Mouse (Mus musculus) midbrain, embryonic 16.5 days (tissue): ENCODE results near the gene Lamb3. TPM values are rescaled to one million over a fixed set of nuclear protein-coding genes. Genes with fewer than 3 reads are reported as not detected.

ENCODE experiments used
- ATAC-seq: fragments of 200-750 bp; cut with Nextera tagmentation; 2 replicates; pipeline ENCODE4 v1.8.0; 2017; ENCODE audit warnings: moderate TSS enrichment
- H3K27ac ChIP-seq: fragments of 300-500 bp; sonication (generic); 2 replicates; pipeline ENCODE4 v1.5.1; 2014; ENCODE audit warnings: mild to moderate bottlenecking, low read length, mixed read lengths
- H3K27me3 ChIP-seq: fragments of 300-500 bp; sonication (generic); 2 replicates; pipeline ENCODE4 v1.6.1; 2014; ENCODE audit warnings: low read depth, low read length, mixed read lengths; ENCODE audit not compliant: control insufficient read depth, insufficient read depth
- H3K36me3 ChIP-seq: fragments of 300-500 bp; sonication (generic); 2 replicates; pipeline ENCODE4 v1.6.1; 2014; ENCODE audit warnings: mild to moderate bottlenecking, low read length, moderate library complexity, mixed read lengths; ENCODE audit not compliant: control insufficient read depth, insufficient read depth
- H3K4me1 ChIP-seq: fragments of 300-500 bp; sonication (generic); 2 replicates; pipeline ENCODE4 v1.6.1; 2014; ENCODE audit warnings: mild to moderate bottlenecking, low read length, mixed read lengths; ENCODE audit not compliant: control insufficient read depth, insufficient read depth
- H3K4me2 ChIP-seq: fragments of 300-500 bp; sonication (generic); 2 replicates; pipeline ENCODE4 v1.6.1; 2014; ENCODE audit warnings: mild to moderate bottlenecking, low read length, mixed read lengths
- H3K4me3 ChIP-seq: fragments of 300-500 bp; sonication (generic); 2 replicates; pipeline ENCODE4 v1.5.1; 2014; ENCODE audit warnings: low read depth, mild to moderate bottlenecking, low read length, moderate library complexity, mixed read lengths
- H3K9ac ChIP-seq: fragments of 300-500 bp; sonication (generic); 2 replicates; pipeline ENCODE4 v1.6.1; 2014; ENCODE audit warnings: low read depth, low read length, mixed read lengths
- H3K9me3 ChIP-seq: fragments of 300-500 bp; sonication (generic); replicated peaks from 2 replicates; pipeline ENCODE4 v1.6.1; 2014; ENCODE audit warnings: mild to moderate bottlenecking, low read length, mixed read lengths; ENCODE audit not compliant: control insufficient read depth, poor library complexity, severe bottlenecking
- WGBS: fragments of 180-500 bp; shearing (Covaris S2); extraction: QIAGEN DNeasy Blood & Tissue Kit; methylation state at CpG from one replicate; pipeline ENCODE4 v1.1.7; 2014; 5-methylcytosine and 5-hydroxymethylcytosine counted together
- polyA plus RNA-seq: library from polyadenylated mRNA; unstranded; fragments of >200 nt; fragmentation: Nextera tagmentation; extraction: Ambion mirVana; gene quantifications from 2 replicates; pipeline ENCODE4 v1.2.1, GENCODE M21; 2015

The Lamb3 gene
- polyA plus RNA-seq, 1 experiment from 2014 or later: 0.75 TPM

GRCm38 (mm10) chr1:193380877-193381276 is 173.4 kb downstream of the Lamb3 start:
- H3K36me3 ChIP-seq: no peaks in the 10 kb centered on the region
- no peak overlapping the region for H3K4me2 ChIP-seq
- ATAC-seq: no peak
- no peak overlapping the region for H3K9ac ChIP-seq
- no peak overlapping the region for H3K27ac ChIP-seq
- no peak overlapping the region for H3K4me3 ChIP-seq
- WGBS: 87% methylated on average over 5 of the region's 5 CpGs
- no peaks in the 10 kb centered on the region for H3K27me3 ChIP-seq
- 0 out of 2 replicates have a peak, but pooled peaks cover 4% of the 10 kb centered on the region for H3K4me1 ChIP-seq
- H3K9me3 ChIP-seq: no peaks in the 10 kb centered on the region

- peak; percentile 6; the same call in 1 of the 2 replicates for ATAC-seq
- Histone ChIP-seq H3K36me3 (no peaks in the 10 kb centered on the region), H3K9ac (0 out of 2 replicates have a peak overlapping the region, but pooled peaks have one; percentile 39), H3K27ac (no peak overlapping the region), H3K27me3 (no peaks in the 10 kb centered on the region), H3K9me3 (no peaks in the 10 kb centered on the region), H3K4me3 (no peak overlapping the region), H3K4me2 (peak overlapping the region; percentile 42), H3K4me1 (peaks cover 10% of the 10 kb centered on the region; the same call in 1 of the 2 replicates)
- 23% methylated on average over 11 of the region's 11 CpGs for WGBS
These were observed 174.3 kb downstream of the Lamb3 start for GRCm38 (mm10) chr1:193381597-193382404.

- ATAC-seq: peak; percentile 44; the same call in 1 of the 2 replicates
- no peaks in the 10 kb centered on the region for H3K9me3 ChIP-seq
- peak overlapping the region; percentile 2; the same call in 1 of the 2 replicates for H3K4me3 ChIP-seq
- WGBS: 3% methylated on average over 8 of the region's 8 CpGs
- peak overlapping the region; percentile 42 for H3K4me2 ChIP-seq
- H3K36me3 ChIP-seq: no peaks in the 10 kb centered on the region
- no peak overlapping the region for H3K27ac ChIP-seq
- H3K4me1 ChIP-seq: peaks cover 11% of the 10 kb centered on the region; the same call in 1 of the 2 replicates
- H3K27me3 ChIP-seq: no peaks in the 10 kb centered on the region
- no peak overlapping the region for H3K9ac ChIP-seq
These were observed 174.9 kb downstream of the Lamb3 start for GRCm38 (mm10) chr1:193382435-193382834.

GRCm38 (mm10) chr1:193382841-193383462 is 175.5 kb downstream of the Lamb3 start:
- no peaks in the 10 kb centered on the region for H3K36me3 ChIP-seq
- H3K9me3 ChIP-seq: no peaks in the 10 kb centered on the region
- no peak for ATAC-seq
- no peak overlapping the region for H3K9ac ChIP-seq
- peak overlapping the region; percentile 2; the same call in 1 of the 2 replicates for H3K4me3 ChIP-seq
- 5% methylated on average over 8 of the region's 8 CpGs for WGBS
- H3K27ac ChIP-seq: no peak overlapping the region
- H3K27me3 ChIP-seq: no peaks in the 10 kb centered on the region
- H3K4me2 ChIP-seq: peak overlapping the region; percentile 42
- peaks cover 11% of the 10 kb centered on the region; the same call in 1 of the 2 replicates for H3K4me1 ChIP-seq

GRCm38 (mm10) chr1:193386136-193386535 is 178.6 kb downstream of the Lamb3 start:
- Histone ChIP-seq H3K27me3 (no peaks in the 10 kb centered on the region), H3K4me2 (no peak overlapping the region), H3K4me1 (peaks cover 24% of the 10 kb centered on the region; the same call in 1 of the 2 replicates), H3K36me3 (no peaks in the 10 kb centered on the region), H3K9me3 (no peaks in the 10 kb centered on the region), H3K9ac (no peak overlapping the region), H3K4me3 (no peak overlapping the region), H3K27ac (peak overlapping the region; percentile 60; the same call in 1 of the 2 replicates)
- under 1% methylated on average over 5 of the region's 5 CpGs for WGBS
- peak; percentile 20 for ATAC-seq

GRCm38 (mm10) chr1:193387241-193387640 is 179.7 kb downstream of the Lamb3 start:
- WGBS: 51% methylated on average over 2 of the region's 2 CpGs
- no peaks in the 10 kb centered on the region for H3K36me3 ChIP-seq
- no peak overlapping the region for H3K4me3 ChIP-seq
- no peaks in the 10 kb centered on the region for H3K9me3 ChIP-seq
- H3K4me1 ChIP-seq: peaks cover 22% of the 10 kb centered on the region; the same call in 1 of the 2 replicates
- no peaks in the 10 kb centered on the region for H3K27me3 ChIP-seq
- H3K9ac ChIP-seq: no peak overlapping the region
- no peak for ATAC-seq
- no peak overlapping the region for H3K27ac ChIP-seq
- H3K4me2 ChIP-seq: no peak overlapping the region

GRCm38 (mm10) chr1:193389505-193389904 is 182.0 kb downstream of the Lamb3 start:
- ATAC-seq: peak; percentile 29; the same call in 1 of the 2 replicates
- 6% methylated on average over 3 of the region's 3 CpGs for WGBS

GRCm38 (mm10) chr1:193390004-193390403 is 182.5 kb downstream of the Lamb3 start:
- Histone ChIP-seq H3K4me2 (no peak overlapping the region), H3K9ac (no peak overlapping the region), H3K27ac (peak overlapping the region; percentile 28), H3K4me3 (no peak overlapping the region), H3K4me1 (peaks cover 20% of the 10 kb centered on the region; the same call in 1 of the 2 replicates), H3K36me3 (no peaks in the 10 kb centered on the region), H3K27me3 (no peaks in the 10 kb centered on the region), H3K9me3 (no peaks in the 10 kb centered on the region)
- ATAC-seq: no peak
- WGBS: 23% methylated on average over 12 of the region's 12 CpGs

More at GRCm38 (mm10) chr1:193389505-193389904, 182.0 kb downstream of the Lamb3 start:
- no peak overlapping the region for H3K9ac ChIP-seq
- peaks cover 20% of the 10 kb centered on the region; the same call in 1 of the 2 replicates for H3K4me1 ChIP-seq
- no peaks in the 10 kb centered on the region for H3K9me3 ChIP-seq
- H3K4me3 ChIP-seq: no peak overlapping the region
- no peak overlapping the region for H3K4me2 ChIP-seq
- H3K36me3 ChIP-seq: no peaks in the 10 kb centered on the region
- H3K27ac ChIP-seq: no peak overlapping the region
- no peaks in the 10 kb centered on the region for H3K27me3 ChIP-seq
